Mouse (Mus musculus) spleen, embryonic (tissue): ENCODE results near the gene A430005L14Rik.
"Not testable (repeated sequence)": the region's sequence is repeated elsewhere in the genome, so short reads cannot be mapped to it uniquely, and the experiment has no call there.

Experiments
- CTCF ChIA-PET: fragments of 350-600 bp; sonication (Branson Sonifier 250); formaldehyde crosslinking; loops from one replicate; lab custom pipeline; 2022; lab: Charles Lee

Gene A430005L14Rik

GRCm38 (mm10) chr4:153956569-153957405 lies at the start of gene A430005L14Rik:
Gene A430005L14Rik (plus strand): TSS chr4:153957237.
- CTCF ChIA-PET = no interaction called here

- CTCF ChIA-PET = no interaction called here
Observed at GRCm38 (mm10) chr4:153907573-153907972, 49.5 kb upstream of the A430005L14Rik start.

GRCm38 (mm10) chr4:153913635-153914034 lies 43.4 kb upstream of the A430005L14Rik start:
- CTCF ChIA-PET = no interaction called here

GRCm38 (mm10) chr4:153917773-153918500 lies 39.1 kb upstream of the A430005L14Rik start:
- CTCF ChIA-PET = no interaction called here

GRCm38 (mm10) chr4:153920517-153921233 lies 36.4 kb upstream of the A430005L14Rik start:
- CTCF ChIA-PET = no interaction called here

- CTCF ChIA-PET = not testable (repeated sequence)
Observed at GRCm38 (mm10) chr4:153922090-153922489, 34.9 kb upstream of the A430005L14Rik start.

GRCm38 (mm10) chr4:153928772-153929299 lies 28.2 kb upstream of the A430005L14Rik start:
- CTCF ChIA-PET = no interaction called here

- CTCF ChIA-PET = no interaction called here
Observed at GRCm38 (mm10) chr4:153929425-153929824, 27.6 kb upstream of the A430005L14Rik start.

- CTCF ChIA-PET = no interaction called here
Observed at GRCm38 (mm10) chr4:153929921-153930320, 27.1 kb upstream of the A430005L14Rik start.

- CTCF ChIA-PET = no interaction called here
Observed at GRCm38 (mm10) chr4:153943243-153943642, 13.8 kb upstream of the A430005L14Rik start.

GRCm38 (mm10) chr4:153944261-153944660 lies 12.8 kb upstream of the A430005L14Rik start:
- CTCF ChIA-PET = no interaction called here

GRCm38 (mm10) chr4:153945741-153946140 lies 11.3 kb upstream of the A430005L14Rik start:
- CTCF ChIA-PET = interaction anchor here (0.7 kb wide), 1 partner anchor 1862 kb away, joined by 3 read pairs; no protein-coding TSS in a partner anchor

GRCm38 (mm10) chr4:153950372-153950771 lies 6.7 kb upstream of the A430005L14Rik start:
- CTCF ChIA-PET = no interaction called here

GRCm38 (mm10) chr4:153951150-153951549 lies 5.9 kb upstream of the A430005L14Rik start:
- CTCF ChIA-PET = no interaction called here

- CTCF ChIA-PET = no interaction called here
Observed at GRCm38 (mm10) chr4:153951692-153952091, 5.3 kb upstream of the A430005L14Rik start.

GRCm38 (mm10) chr4:153955651-153956050 lies 1.4 kb upstream of the A430005L14Rik start:
- CTCF ChIA-PET = no interaction called here

- CTCF ChIA-PET = interaction anchor here (1.2 kb wide), 1 partner anchor 54 kb away, joined by 3 read pairs; the partner anchor contains the start of gene Lrrc47
Observed at GRCm38 (mm10) chr4:153957444-153958250, 610 bp downstream of the A430005L14Rik start.

- CTCF ChIA-PET = no interaction called here
Observed at GRCm38 (mm10) chr4:153962631-153963030, 5.6 kb downstream of the A430005L14Rik start.

- CTCF ChIA-PET = no interaction called here
Observed at GRCm38 (mm10) chr4:153966651-153967050, 9.6 kb downstream of the A430005L14Rik start.

- CTCF ChIA-PET = no interaction called here
Observed at GRCm38 (mm10) chr4:153967556-153967955, 10.5 kb downstream of the A430005L14Rik start.

GRCm38 (mm10) chr4:153968063-153968462 lies 11.0 kb downstream of the A430005L14Rik start:
- CTCF ChIA-PET = no interaction called here
